Mouse (Mus musculus) brain, embryonic 14.5 days (tissue): ENCODE measurements around the gene Jmjd8.

ENCODE experiments used
- CTCF ChIP-seq: fragments of 200-500 bp; IDR thresholded peaks from 2 replicates; pipeline ENCODE4 v1.5.1; 2012; ENCODE audit warnings: inconsistent platforms, mild to moderate bottlenecking, moderate library complexity, borderline replicate concordance; ENCODE audit not compliant: insufficient read depth, insufficient read length; ENCODE audit errors: extremely low read depth
- POLR2A ChIP-seq: fragments of 200-500 bp; IDR thresholded peaks from 2 replicates; pipeline ENCODE4 v1.6.1; 2012; ENCODE audit warnings: mild to moderate bottlenecking, inconsistent platforms, borderline replicate concordance; ENCODE audit not compliant: poor library complexity, insufficient read depth, insufficient read length, severe bottlenecking; ENCODE audit errors: extremely low read depth

DNA sequence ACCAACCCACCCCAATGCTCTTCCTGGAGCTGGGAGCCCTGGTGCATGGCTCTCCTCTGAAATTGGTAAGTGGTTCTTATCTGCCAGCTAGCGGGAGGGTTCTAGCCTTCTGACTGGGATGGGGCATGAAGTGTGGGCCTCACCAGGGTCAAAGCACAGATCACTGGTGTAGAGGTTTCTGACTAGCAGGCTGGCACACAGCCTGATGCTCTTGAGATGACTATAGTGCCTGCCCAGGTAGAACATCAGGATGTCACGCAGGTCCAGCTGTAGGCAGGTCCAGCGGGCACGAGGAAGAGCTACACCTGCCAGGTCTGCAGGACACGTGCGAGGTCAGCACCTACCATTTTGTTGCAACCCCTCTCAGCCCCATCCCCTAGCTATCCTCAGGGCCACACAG lies 31.6 kb downstream of the Jmjd8 start:
- TF ChIP-seq CTCF (no peak), POLR2A (no peak)
